Mouse (Mus musculus) forebrain, embryonic 13.5 days (tissue): ENCODE results near the gene Lrrc28. TPM values are rescaled to one million over a fixed set of nuclear protein-coding genes. Genes with fewer than 3 reads are reported as not detected.

ENCODE experiments used
- ATAC-seq: fragments of 200-750 bp; cut with Nextera tagmentation; 2 replicates; pipeline ENCODE4 v1.8.0; 2017
- H3K27ac ChIP-seq: fragments of 300-500 bp; sonication (generic); 2 replicates; pipeline ENCODE4 v1.5.1; 2015; ENCODE audit warnings: inconsistent platforms, mild to moderate bottlenecking, moderate library complexity
- H3K27me3 ChIP-seq: fragments of 300-500 bp; sonication (generic); 2 replicates; pipeline ENCODE4 v1.6.1; 2015; ENCODE audit warnings: mild to moderate bottlenecking, inconsistent platforms
- H3K36me3 ChIP-seq: fragments of 300-500 bp; sonication (generic); 2 replicates; pipeline ENCODE4 v1.6.1; 2015; ENCODE audit warnings: mild to moderate bottlenecking, inconsistent platforms; ENCODE audit not compliant: poor library complexity, severe bottlenecking
- H3K4me1 ChIP-seq: fragments of 300-500 bp; sonication (generic); 2 replicates; pipeline ENCODE4 v1.6.1; 2015; ENCODE audit warnings: inconsistent platforms
- H3K4me2 ChIP-seq: fragments of 300-500 bp; sonication (generic); 2 replicates; pipeline ENCODE4 v1.6.1; 2015; ENCODE audit warnings: inconsistent platforms, mild to moderate bottlenecking, moderate library complexity
- H3K4me3 ChIP-seq: fragments of 300-500 bp; sonication (generic); 2 replicates; pipeline ENCODE4 v1.5.1; 2015; ENCODE audit warnings: mild to moderate bottlenecking, inconsistent platforms
- H3K9ac ChIP-seq: fragments of 300-500 bp; sonication (generic); 2 replicates; pipeline ENCODE4 v1.6.1; 2015; ENCODE audit warnings: mild to moderate bottlenecking, inconsistent platforms
- H3K9me3 ChIP-seq: fragments of 300-500 bp; sonication (generic); replicated peaks from 2 replicates; pipeline ENCODE4 v1.6.1; 2016; ENCODE audit warnings: inconsistent platforms
- WGBS: fragments of 180-500 bp; shearing (Covaris S2); methylation state at CpG from one replicate; pipeline ENCODE4 v1.1.7; 2015; 5-methylcytosine and 5-hydroxymethylcytosine counted together
- polyA plus RNA-seq: library from polyadenylated mRNA; unstranded; fragments of >200 nt; fragmentation: Nextera tagmentation; extraction: Ambion mirVana; gene quantifications from 2 replicates; pipeline ENCODE4 v1.2.1, GENCODE M21; 2015

The Lrrc28 gene
- polyA plus RNA-seq, 1 experiment from 2014 or later, result 28.1 TPM

DNA sequence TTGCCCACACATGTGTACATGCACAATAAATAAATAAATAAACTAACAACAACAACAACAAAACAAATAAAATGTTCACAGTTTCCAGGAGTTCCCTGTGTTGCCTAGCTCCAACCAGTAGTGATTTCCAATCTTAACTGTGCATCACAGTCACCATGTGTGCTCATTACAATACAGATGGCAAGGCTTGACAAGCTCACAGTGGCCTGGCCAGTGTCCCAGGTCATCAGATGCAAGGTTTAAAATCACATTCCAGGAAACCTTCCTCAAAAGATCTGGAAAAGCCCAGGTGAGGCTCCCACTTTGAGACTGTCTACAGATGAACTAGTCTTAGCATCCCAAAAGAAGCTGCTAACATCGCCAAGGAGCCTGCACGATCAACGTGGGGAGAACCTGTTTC, 176.9 kb downstream of the Lrrc28 start:
- 54% methylated on average over 3 of the region's 3 CpGs for WGBS
- no peak overlapping the region for H3K4me3 ChIP-seq
- peaks cover 26% of the 10 kb centered on the region for H3K27me3 ChIP-seq
- ATAC-seq, result 0 out of 2 replicates have a peak, but pooled peaks have one; percentile 20
- peaks cover 36% of the 10 kb centered on the region for H3K4me1 ChIP-seq
- peak overlapping the region; percentile 64 for H3K27ac ChIP-seq
- no peaks in the 10 kb centered on the region for H3K9me3 ChIP-seq
- no peaks in the 10 kb centered on the region for H3K36me3 ChIP-seq
- peak overlapping the region; percentile 15; the same call in 1 of the 2 replicates for H3K4me2 ChIP-seq
- no peak overlapping the region for H3K9ac ChIP-seq

DNA sequence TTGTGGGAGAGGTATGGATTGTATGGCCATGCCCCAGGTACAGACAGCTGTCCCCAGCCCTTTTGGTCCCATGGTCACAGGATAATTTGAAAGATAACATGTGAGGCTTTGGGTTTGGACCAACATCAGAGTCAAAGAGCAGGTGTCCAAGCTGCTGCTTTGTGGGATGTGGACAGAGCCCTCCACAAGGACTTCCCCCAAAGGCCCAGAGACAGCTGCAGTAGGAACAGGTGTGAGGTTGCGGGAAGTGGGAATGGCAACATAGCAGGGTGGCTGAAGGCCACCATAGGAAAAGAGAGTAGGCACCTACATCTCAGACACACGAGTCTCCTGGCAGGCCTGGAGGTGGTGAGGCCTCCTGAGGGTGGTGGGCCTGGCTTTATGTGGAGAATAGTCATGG, 178.7 kb downstream of the Lrrc28 start:
- no peak for ATAC-seq
- H3K4me3 ChIP-seq, result no peak overlapping the region
- H3K27ac ChIP-seq, result no peak overlapping the region
- no peaks in the 10 kb centered on the region for H3K36me3 ChIP-seq
- H3K9me3 ChIP-seq, result no peaks in the 10 kb centered on the region
- peaks cover 44% of the 10 kb centered on the region for H3K4me1 ChIP-seq
- H3K9ac ChIP-seq, result no peak overlapping the region
- peaks cover 33% of the 10 kb centered on the region for H3K27me3 ChIP-seq
- 91% methylated on average over 2 of the region's 2 CpGs for WGBS
- H3K4me2 ChIP-seq, result no peak overlapping the region

DNA sequence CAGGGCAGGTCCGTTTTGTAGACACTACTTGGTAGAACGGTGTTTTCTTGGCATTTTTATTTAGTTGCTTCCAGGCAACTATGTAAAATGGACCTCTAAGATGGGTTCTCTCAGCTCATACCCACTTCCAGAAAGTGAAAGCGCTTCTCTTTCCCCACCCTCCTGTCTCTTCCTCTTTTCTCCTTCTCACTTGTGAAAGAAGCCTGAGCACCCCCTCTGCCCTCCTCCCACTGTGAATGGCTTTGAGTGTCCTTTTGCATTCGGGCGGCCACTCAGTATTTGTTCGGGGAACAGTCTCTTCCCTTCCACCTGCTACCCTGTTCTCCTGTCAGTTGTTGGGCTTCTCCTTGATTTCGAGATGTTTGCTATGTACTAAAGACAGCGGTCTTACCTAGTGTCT, 180.4 kb downstream of the Lrrc28 start:
- ATAC-seq, result no peak
- 87% methylated on average over 8 of the region's 8 CpGs for WGBS
- H3K27me3 ChIP-seq, result peaks cover 33% of the 10 kb centered on the region
- no peak overlapping the region for H3K4me2 ChIP-seq
- no peaks in the 10 kb centered on the region for H3K9me3 ChIP-seq
- H3K36me3 ChIP-seq, result no peaks in the 10 kb centered on the region
- no peak overlapping the region for H3K9ac ChIP-seq
- no peak overlapping the region for H3K4me3 ChIP-seq
- H3K4me1 ChIP-seq, result peaks cover 40% of the 10 kb centered on the region
- H3K27ac ChIP-seq, result no peak overlapping the region

DNA sequence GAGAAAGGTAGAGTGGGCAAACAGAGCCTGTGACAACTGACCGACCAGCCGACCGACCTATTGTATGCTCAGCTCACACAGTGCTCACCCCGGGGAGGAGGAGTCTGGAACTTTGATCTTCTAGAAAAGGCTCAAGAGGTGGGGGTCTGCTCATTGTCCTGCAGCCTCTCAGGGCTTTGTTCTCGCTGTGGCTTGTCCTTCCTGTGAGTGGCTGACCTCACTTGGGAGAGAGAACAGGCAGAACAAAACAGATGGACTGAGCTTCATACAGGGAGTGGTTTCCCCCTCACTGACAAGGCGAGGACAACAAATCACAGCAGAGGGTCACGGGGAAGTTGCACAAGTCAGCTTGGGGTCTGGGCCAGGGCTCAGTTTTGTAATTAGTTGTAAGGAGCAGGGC, 181.5 kb downstream of the Lrrc28 start:
- Histone ChIP-seq H3K9me3 (no peaks in the 10 kb centered on the region), H3K4me1 (peaks cover 29% of the 10 kb centered on the region), H3K27me3 (peaks cover 33% of the 10 kb centered on the region), H3K4me2 (no peak overlapping the region), H3K9ac (no peak overlapping the region), H3K27ac (no peak overlapping the region), H3K4me3 (no peak overlapping the region), H3K36me3 (no peaks in the 10 kb centered on the region)
- WGBS, result 5% methylated on average over 7 of the region's 7 CpGs
- ATAC-seq, result peak; percentile 34; the same call in 1 of the 2 replicates

Other genes with a start within 250 kb of the Lrrc28 start
- 18.7 and 21.5 TPM in 2 replicates for gene Ttc23, start 2.1 kb upstream of the Lrrc28 start, polyA plus RNA-seq
- gene Synm, start 114.5 kb upstream of the Lrrc28 start, polyA plus RNA-seq, result 1.8 and 1.9 TPM in 2 replicates